Mouse (Mus musculus): ENCODE results near the gene Spred2.

DNA sequence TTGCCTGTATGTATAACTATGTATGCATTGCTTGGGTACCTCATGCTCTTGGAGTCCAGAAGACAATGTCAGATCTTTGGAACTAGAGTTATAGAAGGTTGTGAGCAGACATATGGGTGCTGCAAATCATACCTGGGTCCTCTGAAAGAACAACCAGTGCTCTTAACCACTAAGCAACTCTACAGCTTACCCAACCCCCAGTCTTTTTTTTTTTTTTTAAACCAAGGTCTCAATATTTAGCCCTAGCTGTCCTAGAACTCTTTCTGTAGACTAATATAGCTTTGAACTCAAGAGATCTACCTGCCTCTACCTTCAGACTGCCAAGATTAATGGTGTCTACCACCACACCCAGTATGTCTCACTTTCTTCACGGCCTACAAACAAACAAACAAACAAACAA lies 2.5 kb upstream of the Spred2 start:
- TF ChIP-seq CTCF (IDR thresholded peaks at IDR 0.05; ENCODE audit: low read depth) (no peak), EP300 (optimal IDR thresholded peaks at IDR 0.05) (no peak)

Data from stomach, postnatal 0 days (tissue).